Mouse (Mus musculus): ENCODE measurements at regions not wholly inside any gene's neighbourhood (a gene's known extent, or its start where the extent isn't known, plus 50 kb on each side); places are given as distances from the start of the nearest gene placed in this dataset.

DNA sequence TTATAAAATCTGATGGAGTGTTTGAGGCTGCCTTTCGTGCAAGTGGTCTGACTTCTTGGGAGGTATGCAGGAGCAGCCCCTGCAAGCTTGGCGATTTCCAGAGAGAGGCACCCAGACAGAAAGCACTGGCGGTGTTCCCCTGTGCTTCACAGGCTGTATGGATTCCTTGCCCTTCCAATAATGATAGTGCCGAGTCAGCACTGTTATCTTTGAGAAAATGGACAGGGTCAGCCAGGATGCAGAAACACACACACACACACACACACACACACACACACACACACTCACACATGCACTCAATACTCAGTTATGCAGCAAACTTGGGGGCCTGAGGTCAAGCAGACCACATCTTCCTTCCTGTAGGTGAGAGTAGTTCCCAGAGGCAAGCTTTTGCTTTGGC lies 305.7 kb downstream of the Gadd45g start:
- no peak for TF ChIP-seq NANOG (IDR thresholded peaks at IDR 0.05; ENCODE audit: borderline replicate concordance, low read length)
- no peak for TF ChIP-seq POU5F1 (IDR thresholded peaks at IDR 0.05; ENCODE audit: borderline replicate concordance, low read length)
- TF ChIP-seq CTCF (conservative IDR thresholded peaks at IDR 0.05; ENCODE audit: low read length), result no peak
- H3K4me1 ChIP-seq (replicated peaks; ENCODE audit: low read depth, low read length), result peaks cover 8% of the 10 kb centered on the region
- no peaks in the 10 kb centered on the region for H3K27me3 ChIP-seq (ENCODE audit: insufficient read depth, low read length)
- H3K4me3 ChIP-seq (replicated peaks; ENCODE audit: low read length), result no peak overlapping the region
- H3K9me3 ChIP-seq (ENCODE audit: low read length), result 0 out of 2 replicates have a peak, but pooled peaks cover 4% of the 10 kb centered on the region
- no peaks in the 10 kb centered on the region for H3K36me3 ChIP-seq (ENCODE audit: insufficient read depth, low read length)

DNA sequence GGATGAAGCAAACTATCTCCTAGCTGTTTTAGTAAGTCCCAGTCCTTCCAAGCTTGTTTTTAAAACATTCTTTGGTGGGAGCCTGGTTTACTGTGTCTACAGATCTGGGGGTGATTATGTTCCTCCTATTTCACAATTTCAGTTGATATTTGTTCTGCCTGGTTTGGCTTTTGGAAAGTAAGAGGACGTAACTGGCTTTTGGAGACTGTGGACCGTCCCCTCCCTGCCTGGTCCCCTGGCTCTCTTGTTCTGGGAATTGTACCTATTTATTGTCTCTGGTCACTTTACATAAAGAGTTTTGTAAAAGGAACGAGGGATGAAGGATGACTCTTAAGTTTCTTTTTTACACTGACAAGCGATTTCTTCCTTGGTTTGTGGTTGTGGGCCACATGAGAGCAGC lies 306.6 kb downstream of the Gadd45g start:
- Histone ChIP-seq H3K4me1 (replicated peaks; ENCODE audit: low read depth, low read length) (peaks cover 8% of the 10 kb centered on the region), H3K36me3 (ENCODE audit: insufficient read depth, low read length) (no peaks in the 10 kb centered on the region), H3K9me3 (ENCODE audit: low read length) (0 out of 2 replicates have a peak, but pooled peaks cover 4% of the 10 kb centered on the region), H3K4me3 (replicated peaks; ENCODE audit: low read length) (no peak overlapping the region), H3K27me3 (ENCODE audit: insufficient read depth, low read length) (no peaks in the 10 kb centered on the region)
- no peak for TF ChIP-seq POU5F1 (IDR thresholded peaks at IDR 0.05; ENCODE audit: borderline replicate concordance, low read length)
- no peak for TF ChIP-seq NANOG (IDR thresholded peaks at IDR 0.05; ENCODE audit: borderline replicate concordance, low read length)
- TF ChIP-seq CTCF (conservative IDR thresholded peaks at IDR 0.05; ENCODE audit: low read length), result no peak

DNA sequence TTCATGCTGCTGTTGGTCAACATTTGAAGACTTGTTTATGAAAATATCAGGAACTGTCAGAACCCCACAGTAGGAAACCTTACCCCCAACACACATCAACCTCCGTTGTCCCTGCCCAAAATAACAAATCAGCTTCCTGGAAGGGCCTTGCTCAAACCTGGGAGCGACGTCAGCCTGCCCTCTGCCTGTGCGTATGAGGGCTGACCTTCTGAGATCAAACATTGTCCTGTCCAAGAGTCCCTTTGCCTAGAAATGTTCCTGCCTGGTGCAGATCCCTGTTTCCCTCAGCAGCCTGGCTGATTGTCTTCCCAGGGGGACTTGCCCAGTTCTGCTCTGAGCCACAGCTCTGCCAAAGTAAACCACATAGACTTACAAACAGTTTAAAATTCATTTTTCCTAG lies 307.1 kb downstream of the Gadd45g start:
- H3K9me3 ChIP-seq (ENCODE audit: low read length), result 0 out of 2 replicates have a peak, but pooled peaks cover 4% of the 10 kb centered on the region
- TF ChIP-seq POU5F1 (IDR thresholded peaks at IDR 0.05; ENCODE audit: borderline replicate concordance, low read length) (no peak), CTCF (conservative IDR thresholded peaks at IDR 0.05; ENCODE audit: low read length) (no peak), NANOG (IDR thresholded peaks at IDR 0.05; ENCODE audit: borderline replicate concordance, low read length) (no peak)
- H3K4me1 ChIP-seq (replicated peaks; ENCODE audit: low read depth, low read length), result peaks cover 8% of the 10 kb centered on the region
- H3K4me3 ChIP-seq (replicated peaks; ENCODE audit: low read length), result no peak overlapping the region
- H3K36me3 ChIP-seq (ENCODE audit: insufficient read depth, low read length), result no peaks in the 10 kb centered on the region
- no peaks in the 10 kb centered on the region for H3K27me3 ChIP-seq (ENCODE audit: insufficient read depth, low read length)

DNA sequence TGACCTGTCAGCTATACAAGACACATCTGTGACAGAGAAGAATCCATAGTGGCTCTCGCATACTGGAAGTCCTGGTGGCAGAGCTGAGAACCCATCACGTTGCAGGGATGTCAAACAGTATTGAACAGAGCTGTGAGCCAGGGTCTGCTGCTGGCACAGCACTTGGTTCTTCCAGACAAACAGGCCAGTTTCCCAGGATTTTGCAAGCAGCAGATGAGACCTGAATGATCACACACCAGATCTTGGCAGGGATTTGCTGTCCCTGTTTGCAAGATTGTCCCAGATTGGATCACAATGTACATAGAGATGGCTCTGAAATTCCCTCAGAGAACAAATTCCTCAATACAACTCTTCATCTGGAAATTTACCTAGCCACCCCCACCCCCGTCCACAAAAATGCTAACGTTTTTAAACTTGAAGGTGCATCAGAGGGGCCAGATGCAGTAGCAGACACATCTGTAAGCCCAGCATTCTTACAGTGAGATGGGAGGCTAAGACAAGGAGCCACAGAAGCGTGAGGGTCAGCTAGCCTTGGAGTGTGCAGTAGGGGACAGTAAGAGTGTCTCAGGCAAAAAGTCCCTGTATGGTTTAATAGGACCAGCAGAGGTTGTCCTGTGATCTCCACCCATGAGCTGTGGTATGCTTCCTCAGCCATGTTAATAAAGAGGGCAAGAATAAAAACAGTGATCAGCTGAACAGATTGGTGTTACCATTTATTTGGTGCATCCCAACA lies 307.8 kb downstream of the Gadd45g start:
- H3K4me1 ChIP-seq (replicated peaks; ENCODE audit: low read depth, low read length), result peaks cover 8% of the 10 kb centered on the region
- H3K36me3 ChIP-seq (ENCODE audit: insufficient read depth, low read length), result no peaks in the 10 kb centered on the region
- H3K9me3 ChIP-seq (ENCODE audit: low read length), result 0 out of 2 replicates have a peak, but pooled peaks cover 4% of the 10 kb centered on the region
- H3K4me3 ChIP-seq (replicated peaks; ENCODE audit: low read length), result no peak overlapping the region
- H3K27me3 ChIP-seq (ENCODE audit: insufficient read depth, low read length), result no peaks in the 10 kb centered on the region
- TF ChIP-seq CTCF (conservative IDR thresholded peaks at IDR 0.05; ENCODE audit: low read length) (no peak), NANOG (IDR thresholded peaks at IDR 0.05; ENCODE audit: borderline replicate concordance, low read length) (no peak), POU5F1 (IDR thresholded peaks at IDR 0.05; ENCODE audit: borderline replicate concordance, low read length) (no peak)

DNA sequence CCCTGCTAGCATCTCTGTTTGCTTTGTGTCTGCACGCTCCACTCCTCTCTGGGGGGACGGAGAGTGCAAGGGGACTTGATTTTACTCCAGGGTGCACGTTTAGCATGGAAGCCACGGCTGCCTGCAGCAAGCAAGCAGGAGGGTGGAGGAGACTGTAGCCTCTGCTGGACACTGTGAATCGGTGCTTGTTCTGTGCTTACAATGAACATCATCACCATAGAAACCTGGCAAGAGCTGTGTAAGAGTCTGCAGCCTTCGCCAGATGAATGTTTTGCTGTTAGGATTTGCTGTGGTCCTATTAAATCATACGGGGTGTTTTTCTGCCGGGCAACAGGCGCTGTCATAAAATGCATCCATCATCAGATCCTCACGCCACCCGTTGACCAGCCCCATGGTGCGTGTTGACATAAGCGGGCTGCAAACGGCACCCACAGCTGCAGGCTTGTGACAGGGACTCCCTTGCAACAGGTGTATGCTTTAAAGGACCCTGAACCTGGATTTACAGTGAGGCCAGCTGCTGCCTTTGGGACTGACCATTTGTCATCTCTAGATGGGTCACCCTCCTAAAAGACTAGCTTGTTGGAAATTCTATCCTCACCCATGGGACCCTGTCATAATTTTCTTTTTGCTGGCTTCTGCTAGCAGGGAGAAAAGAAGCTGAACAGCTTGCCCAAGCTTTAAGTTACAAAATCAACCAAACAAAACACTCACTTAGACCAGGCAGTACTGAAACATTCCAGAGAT lies 308.5 kb downstream of the Gadd45g start:
- Histone ChIP-seq H3K4me3 (replicated peaks; ENCODE audit: low read length) (no peak overlapping the region), H3K9me3 (ENCODE audit: low read length) (0 out of 2 replicates have a peak, but pooled peaks cover 4% of the 10 kb centered on the region), H3K27me3 (ENCODE audit: insufficient read depth, low read length) (no peaks in the 10 kb centered on the region), H3K36me3 (ENCODE audit: insufficient read depth, low read length) (no peaks in the 10 kb centered on the region), H3K4me1 (replicated peaks; ENCODE audit: low read depth, low read length) (peaks cover 8% of the 10 kb centered on the region)
- TF ChIP-seq POU5F1 (IDR thresholded peaks at IDR 0.05; ENCODE audit: borderline replicate concordance, low read length) (no peak), NANOG (IDR thresholded peaks at IDR 0.05; ENCODE audit: borderline replicate concordance, low read length) (no peak), CTCF (conservative IDR thresholded peaks at IDR 0.05; ENCODE audit: low read length) (no peak)

DNA sequence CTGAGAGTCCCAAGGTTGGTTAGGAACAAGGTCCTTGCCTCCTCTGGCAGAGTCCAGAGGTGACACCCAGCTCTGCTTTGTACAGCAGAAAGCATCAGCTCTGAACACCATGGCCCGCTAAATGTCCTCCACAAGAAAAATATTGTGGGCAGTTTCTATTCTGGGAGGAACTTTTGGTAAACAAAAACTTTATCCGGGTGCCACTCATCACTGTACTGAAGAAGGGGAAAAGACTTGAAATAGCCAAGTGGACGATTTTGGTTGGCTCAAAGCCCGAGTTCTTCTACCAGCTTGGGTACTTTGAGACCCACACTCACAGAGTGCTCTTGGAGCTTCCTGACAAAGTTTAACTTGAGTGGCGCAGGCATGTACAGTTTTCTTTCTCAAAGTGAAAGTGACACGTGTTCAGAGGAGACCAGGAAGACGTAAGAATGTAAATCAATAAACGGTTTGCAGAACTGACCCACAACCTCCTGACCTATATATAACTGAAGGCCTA lies 309.2 kb downstream of the Gadd45g start:
- Histone ChIP-seq H3K4me1 (replicated peaks; ENCODE audit: low read depth, low read length) (peaks cover 8% of the 10 kb centered on the region), H3K27me3 (ENCODE audit: insufficient read depth, low read length) (no peaks in the 10 kb centered on the region), H3K9me3 (ENCODE audit: low read length) (no peaks in the 10 kb centered on the region), H3K36me3 (ENCODE audit: insufficient read depth, low read length) (no peaks in the 10 kb centered on the region), H3K4me3 (replicated peaks; ENCODE audit: low read length) (no peak overlapping the region)
- TF ChIP-seq CTCF (conservative IDR thresholded peaks at IDR 0.05; ENCODE audit: low read length), result no peak

DNA sequence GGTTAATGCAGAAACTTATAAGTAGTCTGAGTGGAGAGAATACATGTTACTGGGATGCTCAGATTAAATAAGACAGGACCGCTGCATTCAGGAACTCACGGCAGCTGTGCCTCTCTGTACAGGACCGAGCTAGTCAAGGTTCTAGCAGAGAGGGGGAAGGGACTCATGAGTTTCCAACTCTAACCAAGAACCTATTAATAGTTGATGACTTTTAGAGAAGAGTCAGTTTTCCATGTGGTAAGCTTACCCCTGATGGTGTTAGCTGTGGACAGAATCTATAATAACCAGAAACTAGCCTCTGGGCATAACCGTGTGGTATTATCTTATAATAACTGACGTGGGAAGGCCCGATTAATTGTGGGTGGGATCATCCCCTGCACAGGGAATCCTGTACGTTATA lies 316.2 kb downstream of the Gadd45g start:
- no peaks in the 10 kb centered on the region for H3K36me3 ChIP-seq (ENCODE audit: insufficient read depth, low read length)
- H3K4me1 ChIP-seq (replicated peaks; ENCODE audit: low read depth, low read length), result no peaks in the 10 kb centered on the region
- no peak for TF ChIP-seq NANOG (IDR thresholded peaks at IDR 0.05; ENCODE audit: borderline replicate concordance, low read length)
- TF ChIP-seq CTCF (conservative IDR thresholded peaks at IDR 0.05; ENCODE audit: low read length), result no peak
- TF ChIP-seq POU5F1 (IDR thresholded peaks at IDR 0.05; ENCODE audit: borderline replicate concordance, low read length), result no peak
- no peaks in the 10 kb centered on the region for H3K9me3 ChIP-seq (ENCODE audit: low read length)
- no peak overlapping the region for H3K4me3 ChIP-seq (replicated peaks; ENCODE audit: low read length)
- no peaks in the 10 kb centered on the region for H3K27me3 ChIP-seq (ENCODE audit: insufficient read depth, low read length)

DNA sequence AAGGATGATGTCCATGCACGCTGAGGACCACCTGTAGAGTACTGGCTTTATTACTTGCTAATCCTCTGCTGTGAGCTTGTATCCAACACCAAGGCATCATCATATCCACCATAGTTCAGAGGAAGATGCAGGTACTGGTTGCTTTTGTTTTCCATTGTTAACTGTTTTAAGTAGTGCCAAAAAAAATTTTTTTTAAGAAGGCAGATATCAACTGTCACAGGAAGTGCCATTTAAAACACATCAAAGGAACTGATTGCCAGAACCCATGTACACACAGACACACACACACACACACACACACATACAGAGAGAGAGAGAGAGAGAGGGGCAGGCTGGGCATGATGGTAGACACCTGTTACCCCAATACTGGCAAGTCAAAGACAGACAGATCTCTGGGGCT lies 319.1 kb downstream of the Gadd45g start:
- Histone ChIP-seq H3K4me1 (replicated peaks; ENCODE audit: low read depth, low read length) (no peaks in the 10 kb centered on the region), H3K4me3 (replicated peaks; ENCODE audit: low read length) (no peak overlapping the region), H3K9me3 (ENCODE audit: low read length) (no peaks in the 10 kb centered on the region; the same call in 1 of the 2 replicates), H3K27me3 (ENCODE audit: insufficient read depth, low read length) (peaks cover 2% of the 10 kb centered on the region; the same call in 1 of the 2 replicates), H3K36me3 (ENCODE audit: insufficient read depth, low read length) (no peaks in the 10 kb centered on the region)
- TF ChIP-seq POU5F1 (IDR thresholded peaks at IDR 0.05; ENCODE audit: borderline replicate concordance, low read length) (no peak), CTCF (conservative IDR thresholded peaks at IDR 0.05; ENCODE audit: low read length) (no peak), NANOG (IDR thresholded peaks at IDR 0.05; ENCODE audit: borderline replicate concordance, low read length) (no peak)

Measured in E14TG2a.4 (cell line).